Mouse (Mus musculus): ENCODE measurements around the gene Borcs7. TPM values are rescaled to one million over a fixed set of nuclear protein-coding genes. Genes with fewer than 3 reads are reported as not detected.

Gene Borcs7
- polyA plus RNA-seq, 1 experiment from 2014 or later, result 17.6 TPM

- Histone ChIP-seq H3K4me2 (no peak overlapping the region), H3K36me3 (no peaks in the 10 kb centered on the region), H3K9ac (no peak overlapping the region), H3K27ac (replicated peaks) (no peak overlapping the region), H3K9me3 (no peaks in the 10 kb centered on the region), H3K4me1 (peaks cover 51% of the 10 kb centered on the region), H3K4me3 (no peak overlapping the region), H3K27me3 (replicated peaks) (no peaks in the 10 kb centered on the region; the same call in 1 of the 2 replicates)
- WGBS, result 55% methylated on average over 7 of the region's 7 CpGs
- no peak for ATAC-seq (ENCODE audit: extremely low read depth, insufficient number of reproducible peaks, low FRiP score, low TSS enrichment)
Measured at GRCm38 (mm10) chr19:46665474-46665873, 24.2 kb upstream of the Borcs7 start.

GRCm38 (mm10) chr19:46667300-46667699 lies 22.4 kb upstream of the Borcs7 start:
- no peak for ATAC-seq (ENCODE audit: extremely low read depth, insufficient number of reproducible peaks, low FRiP score, low TSS enrichment)
- Histone ChIP-seq H3K36me3 (no peaks in the 10 kb centered on the region), H3K4me1 (peaks cover 39% of the 10 kb centered on the region), H3K9ac (no peak overlapping the region), H3K4me2 (no peak overlapping the region), H3K27me3 (replicated peaks) (peaks cover 14% of the 10 kb centered on the region), H3K9me3 (no peaks in the 10 kb centered on the region), H3K27ac (replicated peaks) (no peak overlapping the region), H3K4me3 (no peak overlapping the region)
- WGBS, result 50% methylated on average over 11 of the region's 11 CpGs

- no peaks in the 10 kb centered on the region for H3K9me3 ChIP-seq
- peaks cover 14% of the 10 kb centered on the region for H3K27me3 ChIP-seq (replicated peaks)
- ATAC-seq (ENCODE audit: extremely low read depth, insufficient number of reproducible peaks, low FRiP score, low TSS enrichment), result no peak
- no peaks in the 10 kb centered on the region for H3K36me3 ChIP-seq
- H3K27ac ChIP-seq (replicated peaks), result no peak overlapping the region
- peaks cover 42% of the 10 kb centered on the region for H3K4me1 ChIP-seq
- no peak overlapping the region for H3K4me3 ChIP-seq
- WGBS, result 79% methylated on average over 10 of the region's 10 CpGs
- H3K9ac ChIP-seq, result no peak overlapping the region
- H3K4me2 ChIP-seq, result no peak overlapping the region
Measured at GRCm38 (mm10) chr19:46668263-46668662, 21.4 kb upstream of the Borcs7 start.

GRCm38 (mm10) chr19:46669802-46670201 lies 19.9 kb upstream of the Borcs7 start:
- no peaks in the 10 kb centered on the region for H3K36me3 ChIP-seq
- WGBS, result 31% methylated on average over 5 of the region's 5 CpGs
- no peak overlapping the region for H3K4me3 ChIP-seq
- H3K27me3 ChIP-seq (replicated peaks), result peaks cover 14% of the 10 kb centered on the region
- 0 out of 2 replicates have a peak overlapping the region, but pooled peaks have one; percentile 7 for H3K4me2 ChIP-seq
- peaks cover 42% of the 10 kb centered on the region for H3K4me1 ChIP-seq
- no peaks in the 10 kb centered on the region for H3K9me3 ChIP-seq
- H3K27ac ChIP-seq (replicated peaks), result no peak overlapping the region
- ATAC-seq (ENCODE audit: extremely low read depth, insufficient number of reproducible peaks, low FRiP score, low TSS enrichment), result no peak
- no peak overlapping the region for H3K9ac ChIP-seq

GRCm38 (mm10) chr19:46670691-46671090 lies 19.0 kb upstream of the Borcs7 start:
- H3K9me3 ChIP-seq, result no peaks in the 10 kb centered on the region
- H3K36me3 ChIP-seq, result no peaks in the 10 kb centered on the region
- no peak overlapping the region for H3K4me3 ChIP-seq
- H3K9ac ChIP-seq, result no peak overlapping the region
- no peak overlapping the region for H3K4me2 ChIP-seq
- WGBS, result 12% methylated on average over 13 of the region's 13 CpGs
- ATAC-seq (ENCODE audit: extremely low read depth, insufficient number of reproducible peaks, low FRiP score, low TSS enrichment), result peak; percentile 69; the same call in 1 of the 2 replicates
- peaks cover 14% of the 10 kb centered on the region for H3K27me3 ChIP-seq (replicated peaks)
- no peak overlapping the region for H3K27ac ChIP-seq (replicated peaks)
- peaks cover 37% of the 10 kb centered on the region for H3K4me1 ChIP-seq

GRCm38 (mm10) chr19:46672766-46673418 lies 16.8 kb upstream of the Borcs7 start, which contains the start of gene Cyp17a1:
Gene Cyp17a1, minus strand, starts transcription at chr19:46673172.
- no peak for ATAC-seq (ENCODE audit: extremely low read depth, insufficient number of reproducible peaks, low FRiP score, low TSS enrichment)
- H3K27ac ChIP-seq (replicated peaks), result no peak within 1 kb of the TSS
- peaks cover 36% of the 10 kb centered on the region for H3K4me1 ChIP-seq
- whole genome bisulfite sequencing, result 30% methylated on average over 5 of the region's 5 CpGs
- H3K9ac ChIP-seq, result no peak within 1 kb of the TSS
- peaks cover 14% of the 10 kb centered on the region for H3K27me3 ChIP-seq (replicated peaks)
- no peak within 1 kb of the TSS for H3K4me2 ChIP-seq
- H3K4me3 ChIP-seq, result no peak within 1 kb of the TSS
- no peaks in the 10 kb centered on the region for H3K36me3 ChIP-seq
- H3K9me3 ChIP-seq, result no peaks in the 10 kb centered on the region

GRCm38 (mm10) chr19:46675641-46676040 lies 14.1 kb upstream of the Borcs7 start:
- peaks cover 36% of the 10 kb centered on the region for H3K4me1 ChIP-seq
- no peak overlapping the region for H3K27ac ChIP-seq (replicated peaks)
- H3K9me3 ChIP-seq, result no peaks in the 10 kb centered on the region
- WGBS, result 80% methylated on average over 3 of the region's 3 CpGs
- H3K27me3 ChIP-seq (replicated peaks), result peaks cover 14% of the 10 kb centered on the region
- no peak overlapping the region for H3K4me2 ChIP-seq
- H3K9ac ChIP-seq, result no peak overlapping the region
- no peaks in the 10 kb centered on the region for H3K36me3 ChIP-seq
- H3K4me3 ChIP-seq, result no peak overlapping the region
- ATAC-seq (ENCODE audit: extremely low read depth, insufficient number of reproducible peaks, low FRiP score, low TSS enrichment), result no peak

GRCm38 (mm10) chr19:46679720-46680383 lies 9.9 kb upstream of the Borcs7 start:
- H3K27me3 ChIP-seq (replicated peaks), result no peaks in the 10 kb centered on the region
- peak overlapping the region; percentile 16; the same call in 1 of the 2 replicates for H3K9ac ChIP-seq
- ATAC-seq (ENCODE audit: extremely low read depth, insufficient number of reproducible peaks, low FRiP score, low TSS enrichment), result no peak; the same call in 1 of the 2 replicates
- H3K27ac ChIP-seq (replicated peaks), result 0 out of 2 replicates have a peak overlapping the region, but pooled peaks have one; percentile 17
- no peaks in the 10 kb centered on the region for H3K9me3 ChIP-seq
- H3K36me3 ChIP-seq, result no peaks in the 10 kb centered on the region
- H3K4me2 ChIP-seq, result no peak overlapping the region
- peaks cover 22% of the 10 kb centered on the region for H3K4me1 ChIP-seq
- 35% methylated on average over 12 of the region's 12 CpGs for WGBS
- H3K4me3 ChIP-seq, result no peak overlapping the region

- Histone ChIP-seq H3K27ac (replicated peaks) (peak overlapping the region; percentile 79), H3K27me3 (replicated peaks) (no peaks in the 10 kb centered on the region), H3K4me1 (peaks cover 13% of the 10 kb centered on the region), H3K9ac (peak overlapping the region; percentile 92), H3K36me3 (peaks cover 15% of the 10 kb centered on the region), H3K4me2 (peak overlapping the region; percentile 77), H3K9me3 (no peaks in the 10 kb centered on the region), H3K4me3 (peak overlapping the region; percentile 88)
- no peak for ATAC-seq (ENCODE audit: extremely low read depth, insufficient number of reproducible peaks, low FRiP score, low TSS enrichment)
- 66% methylated on average over 11 of the region's 11 CpGs for WGBS
Measured at GRCm38 (mm10) chr19:46690387-46690786, 681 bp downstream of the Borcs7 start.

GRCm38 (mm10) chr19:46691078-46691477 lies 1.4 kb downstream of the Borcs7 start:
- no peaks in the 10 kb centered on the region for H3K9me3 ChIP-seq

GRCm38 (mm10) chr19:46693146-46693545 lies 3.4 kb downstream of the Borcs7 start:
- H3K4me1 ChIP-seq, result peaks cover 13% of the 10 kb centered on the region
- H3K27me3 ChIP-seq (replicated peaks), result no peaks in the 10 kb centered on the region
- no peak overlapping the region for H3K27ac ChIP-seq (replicated peaks)
- no peak for ATAC-seq (ENCODE audit: extremely low read depth, insufficient number of reproducible peaks, low FRiP score, low TSS enrichment)
- H3K36me3 ChIP-seq, result peaks cover 30% of the 10 kb centered on the region
- no peaks in the 10 kb centered on the region for H3K9me3 ChIP-seq
- H3K9ac ChIP-seq, result no peak overlapping the region
- H3K4me2 ChIP-seq, result no peak overlapping the region
- H3K4me3 ChIP-seq, result no peak overlapping the region
- 73% methylated on average over 4 of the region's 4 CpGs for WGBS

More at GRCm38 (mm10) chr19:46691078-46691477, 1.4 kb downstream of the Borcs7 start:
- ATAC-seq (ENCODE audit: extremely low read depth, insufficient number of reproducible peaks, low FRiP score, low TSS enrichment), result no peak
- WGBS, result 72% methylated on average over 2 of the region's 2 CpGs
- Histone ChIP-seq H3K27ac (replicated peaks) (no peak overlapping the region), H3K9ac (no peak overlapping the region), H3K4me3 (no peak overlapping the region), H3K27me3 (replicated peaks) (no peaks in the 10 kb centered on the region), H3K4me1 (peaks cover 13% of the 10 kb centered on the region), H3K36me3 (peaks cover 19% of the 10 kb centered on the region), H3K4me2 (peak overlapping the region; percentile 77; the same call in 1 of the 2 replicates)
